Mouse (Mus musculus) heart, adult 2 months (tissue): ENCODE measurements around the gene Elavl3.

Experiments used
- CTCF ChIP-seq: fragments of 200-600 bp; IDR thresholded peaks from 2 replicates; pipeline ENCODE4 v1.8.1; 2022; ENCODE audit warnings: antibody characterized with exemption, mild to moderate bottlenecking, moderate library complexity
- POLR2A ChIP-seq: fragments of 200-500 bp; IDR thresholded peaks from 2 replicates; pipeline ENCODE4 v1.6.1; 2011; ENCODE audit warnings: mild to moderate bottlenecking, low read depth, low read length, control low read depth; ENCODE audit not compliant: insufficient read depth

DNA sequence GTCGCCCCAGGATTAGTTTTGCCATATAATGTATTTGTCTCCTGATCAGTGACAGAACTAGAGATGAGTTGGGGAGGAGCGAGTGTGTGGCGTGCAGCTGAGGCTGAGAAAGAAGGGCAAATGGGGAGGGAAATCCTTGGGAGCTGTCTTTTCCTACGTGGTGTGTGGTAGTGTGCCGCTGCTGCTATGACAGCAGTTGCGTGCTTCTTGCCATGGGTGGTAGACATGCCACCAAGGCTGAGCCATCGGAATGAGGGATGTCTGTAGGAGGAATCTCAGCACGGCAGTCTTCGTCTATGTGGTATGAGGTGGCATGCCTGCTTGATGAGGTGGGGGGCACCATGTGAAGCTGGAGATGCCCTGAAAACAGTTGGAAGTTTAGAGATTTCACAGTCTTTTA, 21.4 kb downstream of the Elavl3 start:
- TF ChIP-seq POLR2A (no peak), CTCF (no peak)
